Mouse (Mus musculus): Measurements from ENCODE around the gene Sdr39u1. TPM values are rescaled to one million over a fixed set of nuclear protein-coding genes. Genes with fewer than 3 reads are reported as not detected.

Sdr39u1 gene
- polyA plus RNA-seq, 1 experiment, result 13.2 TPM

DNA sequence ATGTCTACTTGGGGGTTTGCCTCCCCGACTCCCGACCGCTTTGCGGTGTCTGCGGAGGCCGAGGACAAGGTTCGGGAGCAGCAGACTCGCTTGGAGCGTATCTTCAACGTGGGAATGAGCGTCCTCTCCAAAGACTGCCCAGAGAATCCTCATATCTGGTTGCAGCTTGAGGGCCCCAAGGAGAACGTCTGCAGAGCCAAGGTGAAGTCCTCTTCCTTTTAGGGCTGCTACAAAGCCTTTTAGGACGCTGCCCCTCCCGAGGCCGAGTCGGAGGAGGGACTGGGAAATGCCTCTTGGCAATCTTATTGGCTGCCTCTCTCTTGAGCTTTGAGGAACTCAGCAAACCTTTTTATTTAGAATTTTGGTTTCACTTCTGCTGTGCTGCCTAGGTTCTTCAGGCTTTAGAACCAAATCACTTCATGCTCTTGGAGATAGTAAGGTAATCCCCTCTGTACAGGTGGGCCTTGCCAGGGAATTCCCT lies 14.3 kb downstream of the Sdr39u1 start:
- H3K36me3 ChIP-seq (ENCODE audit: control insufficient read depth, insufficient read depth, low read length, poor library complexity, severe bottlenecking), result peaks cover 5% of the 10 kb centered on the region
- peak overlapping the region; percentile 73; the same call in 1 of the 2 replicates for H3K9ac ChIP-seq (ENCODE audit: low read depth, poor library complexity, severe bottlenecking)
- H3K27ac ChIP-seq (ENCODE audit: insufficient read depth, low read length), result no peak overlapping the region
- H3K4me1 ChIP-seq (ENCODE audit: control insufficient read depth, insufficient read depth, low read length), result peaks cover 17% of the 10 kb centered on the region
- no peaks in the 10 kb centered on the region for H3K9me3 ChIP-seq (replicated peaks; ENCODE audit: control insufficient read depth, insufficient read depth, low read length, poor library complexity, severe bottlenecking)
- H3K27me3 ChIP-seq (ENCODE audit: control insufficient read depth, insufficient read depth, low read length, poor library complexity, severe bottlenecking), result no peaks in the 10 kb centered on the region
- H3K4me3 ChIP-seq (ENCODE audit: low read depth, low read length), result peak overlapping the region; percentile 79
- TF ChIP-seq EP300 (IDR thresholded peaks at IDR 0.05; ENCODE audit: insufficient read depth, low read depth, low read length), result no peak
- TF ChIP-seq POLR2A (IDR thresholded peaks at IDR 0.05; ENCODE audit: insufficient read depth, low read length), result no peak
- no peak for TF ChIP-seq CTCF (IDR thresholded peaks at IDR 0.05; ENCODE audit: low read depth, low read length)

DNA sequence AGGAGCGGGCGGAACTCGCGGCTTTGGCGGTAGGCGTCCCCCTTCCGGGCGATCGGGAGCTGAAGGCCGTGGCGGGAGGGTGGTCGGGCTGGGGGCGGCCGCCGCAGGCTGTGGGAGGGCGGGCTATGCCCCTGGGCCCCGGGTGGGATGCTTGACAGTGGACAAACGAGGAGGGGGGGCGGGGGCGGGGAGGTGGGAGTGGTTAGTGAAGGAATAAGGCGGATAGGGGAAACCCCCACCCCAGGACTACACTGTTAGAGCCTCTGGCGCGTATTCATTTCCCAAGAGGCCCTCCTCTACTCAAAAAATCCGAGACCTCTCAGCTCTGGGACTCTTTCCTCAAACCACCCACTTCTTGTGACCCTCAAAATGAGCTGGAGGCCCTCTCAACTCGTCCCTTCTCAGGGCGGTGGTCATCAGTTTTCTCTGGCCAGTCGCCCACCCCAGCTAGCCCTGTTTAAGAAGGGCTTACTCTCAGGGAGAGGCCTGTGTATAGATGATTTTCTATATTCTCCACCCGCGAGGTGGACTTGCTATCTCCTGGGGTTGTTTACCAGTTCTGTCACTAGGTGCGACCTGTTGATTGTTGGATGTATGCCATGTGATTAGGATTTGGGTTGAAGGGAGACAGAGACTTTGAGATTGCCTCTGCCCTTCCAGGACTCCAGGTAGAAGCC lies 14.8 kb downstream of the Sdr39u1 start:
- Histone ChIP-seq H3K4me3 (ENCODE audit: low read depth, low read length) (peak overlapping the region; percentile 79), H3K4me1 (ENCODE audit: control insufficient read depth, insufficient read depth, low read length) (peaks cover 18% of the 10 kb centered on the region), H3K27me3 (ENCODE audit: control insufficient read depth, insufficient read depth, low read length, poor library complexity, severe bottlenecking) (no peaks in the 10 kb centered on the region), H3K36me3 (ENCODE audit: control insufficient read depth, insufficient read depth, low read length, poor library complexity, severe bottlenecking) (peaks cover 5% of the 10 kb centered on the region), H3K9ac (ENCODE audit: low read depth, poor library complexity, severe bottlenecking) (peak overlapping the region; percentile 73), H3K27ac (ENCODE audit: insufficient read depth, low read length) (peak overlapping the region; percentile 34), H3K9me3 (replicated peaks; ENCODE audit: control insufficient read depth, insufficient read depth, low read length, poor library complexity, severe bottlenecking) (no peaks in the 10 kb centered on the region)
- TF ChIP-seq EP300 (IDR thresholded peaks at IDR 0.05; ENCODE audit: insufficient read depth, low read depth, low read length), result no peak
- TF ChIP-seq POLR2A (IDR thresholded peaks at IDR 0.05; ENCODE audit: insufficient read depth, low read length), result no peak
- TF ChIP-seq CTCF (IDR thresholded peaks at IDR 0.05; ENCODE audit: low read depth, low read length), result no peak

DNA sequence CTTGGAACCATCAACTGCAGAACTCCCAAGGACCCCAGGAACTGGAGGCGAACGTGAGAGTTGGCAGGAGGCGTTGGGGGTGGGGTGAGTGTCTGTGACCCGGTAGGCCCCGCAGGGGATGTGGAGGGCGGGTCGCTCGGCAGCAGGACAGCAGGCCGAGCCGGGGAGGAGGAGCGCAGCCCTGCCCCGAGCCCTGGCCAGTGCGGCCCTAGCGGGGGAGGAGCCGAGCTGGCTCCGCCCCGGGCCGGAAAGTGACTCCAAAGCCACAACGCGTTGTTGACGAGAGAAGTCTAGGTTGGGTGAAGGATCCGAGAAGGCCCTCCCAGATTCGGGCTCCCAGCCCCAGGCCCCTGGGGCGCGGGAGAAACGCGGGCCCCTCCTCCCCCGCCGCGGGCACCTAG lies 15.4 kb downstream of the Sdr39u1 start, which contains the start of gene Khnyn:
TSS of gene Khnyn (plus strand) at position 235 of the 401 bp plus-strand sequence.
- Histone ChIP-seq H3K27ac (ENCODE audit: insufficient read depth, low read length) (peak within 1 kb of the TSS; percentile 34), H3K4me1 (ENCODE audit: control insufficient read depth, insufficient read depth, low read length) (peaks cover 18% of the 10 kb centered on the region), H3K36me3 (ENCODE audit: control insufficient read depth, insufficient read depth, low read length, poor library complexity, severe bottlenecking) (peaks cover 5% of the 10 kb centered on the region), H3K9me3 (replicated peaks; ENCODE audit: control insufficient read depth, insufficient read depth, low read length, poor library complexity, severe bottlenecking) (no peaks in the 10 kb centered on the region), H3K27me3 (ENCODE audit: control insufficient read depth, insufficient read depth, low read length, poor library complexity, severe bottlenecking) (no peaks in the 10 kb centered on the region), H3K4me3 (ENCODE audit: low read depth, low read length) (peak within 1 kb of the TSS; percentile 79), H3K9ac (ENCODE audit: low read depth, poor library complexity, severe bottlenecking) (peak within 1 kb of the TSS; percentile 73)
- TF ChIP-seq EP300 (IDR thresholded peaks at IDR 0.05; ENCODE audit: insufficient read depth, low read depth, low read length), result peak; percentile 87
- peak; percentile 17 for TF ChIP-seq POLR2A (IDR thresholded peaks at IDR 0.05; ENCODE audit: insufficient read depth, low read length)
- no peak for TF ChIP-seq CTCF (IDR thresholded peaks at IDR 0.05; ENCODE audit: low read depth, low read length)

DNA sequence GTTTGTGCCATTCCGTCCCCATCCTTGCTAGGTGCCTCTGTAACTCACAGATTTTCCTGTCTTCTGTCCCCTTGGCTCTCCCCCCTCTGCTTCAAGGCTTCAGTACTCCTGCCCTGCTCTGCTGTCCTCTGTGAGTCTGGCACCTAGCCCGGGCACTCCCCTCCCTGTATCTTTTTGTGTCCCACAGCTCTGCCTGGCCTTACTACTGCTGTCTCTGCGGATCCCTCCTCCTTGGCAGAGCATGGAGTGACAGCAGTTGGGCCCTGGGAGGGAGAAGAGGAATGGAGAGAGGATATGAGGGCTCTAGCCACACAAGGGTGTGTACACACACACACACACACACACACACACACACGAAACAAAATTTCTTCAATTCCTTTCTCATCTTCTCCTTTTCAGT lies 15.9 kb downstream of the Sdr39u1 start, which contains the start of gene Cbln3:
TSS of gene Cbln3 (minus strand) at position 227 of the 400 bp plus-strand sequence.
- TF ChIP-seq CTCF (IDR thresholded peaks at IDR 0.05; ENCODE audit: low read depth, low read length) (no peak), EP300 (IDR thresholded peaks at IDR 0.05; ENCODE audit: insufficient read depth, low read depth, low read length) (no peak), POLR2A (IDR thresholded peaks at IDR 0.05; ENCODE audit: insufficient read depth, low read length) (no peak)
- H3K4me3 ChIP-seq (ENCODE audit: low read depth, low read length), result peak within 1 kb of the TSS; percentile 79
- no peak within 1 kb of the TSS for H3K27ac ChIP-seq (ENCODE audit: insufficient read depth, low read length)
- peaks cover 18% of the 10 kb centered on the region for H3K4me1 ChIP-seq (ENCODE audit: control insufficient read depth, insufficient read depth, low read length)
- H3K27me3 ChIP-seq (ENCODE audit: control insufficient read depth, insufficient read depth, low read length, poor library complexity, severe bottlenecking), result no peaks in the 10 kb centered on the region
- peaks cover 5% of the 10 kb centered on the region for H3K36me3 ChIP-seq (ENCODE audit: control insufficient read depth, insufficient read depth, low read length, poor library complexity, severe bottlenecking)
- no peaks in the 10 kb centered on the region for H3K9me3 ChIP-seq (replicated peaks; ENCODE audit: control insufficient read depth, insufficient read depth, low read length, poor library complexity, severe bottlenecking)
- peak within 1 kb of the TSS; percentile 73 for H3K9ac ChIP-seq (ENCODE audit: low read depth, poor library complexity, severe bottlenecking)

DNA sequence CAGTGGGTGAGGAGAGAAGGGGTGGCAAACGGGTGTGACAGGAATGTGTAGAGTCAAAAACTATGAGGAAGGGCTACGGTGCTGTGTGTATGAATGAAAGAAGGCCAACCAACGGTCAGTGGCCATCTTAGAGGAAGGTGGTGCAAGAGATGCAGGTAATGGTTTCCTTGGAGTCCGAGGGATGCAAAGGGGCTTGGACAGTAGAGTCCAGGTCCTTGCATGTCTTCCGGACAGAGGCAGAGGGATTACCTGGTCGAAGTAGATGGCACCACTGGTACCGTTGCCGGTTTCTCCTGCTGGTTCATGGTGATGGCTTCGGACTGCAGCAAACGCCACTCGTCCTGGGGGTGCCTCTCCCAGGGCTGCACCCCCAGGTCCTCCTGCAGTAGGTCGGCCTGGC lies 16.4 kb downstream of the Sdr39u1 start:
- Histone ChIP-seq H3K9me3 (replicated peaks; ENCODE audit: control insufficient read depth, insufficient read depth, low read length, poor library complexity, severe bottlenecking) (no peaks in the 10 kb centered on the region), H3K27me3 (ENCODE audit: control insufficient read depth, insufficient read depth, low read length, poor library complexity, severe bottlenecking) (no peaks in the 10 kb centered on the region), H3K4me1 (ENCODE audit: control insufficient read depth, insufficient read depth, low read length) (peaks cover 18% of the 10 kb centered on the region), H3K36me3 (ENCODE audit: control insufficient read depth, insufficient read depth, low read length, poor library complexity, severe bottlenecking) (peaks cover 5% of the 10 kb centered on the region; the same call in 1 of the 2 replicates), H3K27ac (ENCODE audit: insufficient read depth, low read length) (no peak overlapping the region), H3K9ac (ENCODE audit: low read depth, poor library complexity, severe bottlenecking) (no peak overlapping the region), H3K4me3 (ENCODE audit: low read depth, low read length) (no peak overlapping the region)
- no peak for TF ChIP-seq POLR2A (IDR thresholded peaks at IDR 0.05; ENCODE audit: insufficient read depth, low read length)
- no peak for TF ChIP-seq EP300 (IDR thresholded peaks at IDR 0.05; ENCODE audit: insufficient read depth, low read depth, low read length)
- TF ChIP-seq CTCF (IDR thresholded peaks at IDR 0.05; ENCODE audit: low read depth, low read length), result no peak

DNA sequence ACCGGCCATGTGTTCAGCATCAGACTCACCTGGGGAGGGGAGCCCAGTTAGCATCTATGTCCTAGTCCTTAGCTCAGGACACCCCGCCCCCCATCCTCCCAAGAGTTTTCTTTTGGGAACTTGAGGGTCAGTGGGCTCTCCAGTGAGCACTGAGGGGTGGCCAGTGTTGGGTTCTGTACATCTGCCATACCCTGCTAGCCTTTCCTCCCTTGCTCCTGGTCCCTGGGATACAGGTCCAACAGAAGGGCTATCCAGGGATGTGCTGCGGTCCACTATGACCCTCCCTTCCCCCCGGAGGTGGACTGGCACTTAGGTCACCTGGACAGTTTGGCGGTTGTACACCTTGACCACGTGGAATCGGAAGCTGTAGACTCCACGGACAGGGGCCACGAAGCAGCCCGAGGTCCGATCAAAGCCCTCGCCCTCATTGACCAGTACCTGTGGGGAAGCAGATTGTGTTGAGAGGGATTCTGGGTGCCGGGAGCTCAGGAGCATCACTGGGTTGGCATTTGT lies 16.9 kb downstream of the Sdr39u1 start:
- no peak overlapping the region for H3K27ac ChIP-seq (ENCODE audit: insufficient read depth, low read length)

More for the DNA sequence above, 16.9 kb downstream of the Sdr39u1 start:
- H3K9me3 ChIP-seq (replicated peaks; ENCODE audit: control insufficient read depth, insufficient read depth, low read length, poor library complexity, severe bottlenecking), result no peaks in the 10 kb centered on the region
- H3K36me3 ChIP-seq (ENCODE audit: control insufficient read depth, insufficient read depth, low read length, poor library complexity, severe bottlenecking), result peaks cover 5% of the 10 kb centered on the region; the same call in 1 of the 2 replicates
- TF ChIP-seq POLR2A (IDR thresholded peaks at IDR 0.05; ENCODE audit: insufficient read depth, low read length) (no peak), CTCF (IDR thresholded peaks at IDR 0.05; ENCODE audit: low read depth, low read length) (no peak), EP300 (IDR thresholded peaks at IDR 0.05; ENCODE audit: insufficient read depth, low read depth, low read length) (no peak)
- H3K27me3 ChIP-seq (ENCODE audit: control insufficient read depth, insufficient read depth, low read length, poor library complexity, severe bottlenecking), result no peaks in the 10 kb centered on the region
- no peak overlapping the region for H3K4me3 ChIP-seq (ENCODE audit: low read depth, low read length)
- H3K4me1 ChIP-seq (ENCODE audit: control insufficient read depth, insufficient read depth, low read length), result peaks cover 18% of the 10 kb centered on the region
- no peak overlapping the region for H3K9ac ChIP-seq (ENCODE audit: low read depth, poor library complexity, severe bottlenecking)
